Mouse (Mus musculus) forebrain, embryonic 12.5 days (tissue): ENCODE measurements around the gene H2-Q7. TPM values are rescaled to one million over a fixed set of nuclear protein-coding genes. Genes with fewer than 3 reads are reported as not detected.
"Not testable (repeated sequence)": the region's sequence is repeated elsewhere in the genome, so short reads cannot be mapped to it uniquely, and the experiment has no call there.

ENCODE experiments used
- ATAC-seq: fragments of 200-750 bp; cut with Nextera tagmentation; 2 replicates; pipeline ENCODE4 v1.8.0; 2017; ENCODE audit warnings: moderate TSS enrichment; ENCODE audit not compliant: low FRiP score
- H3K27ac ChIP-seq: fragments of 300-500 bp; sonication (generic); 2 replicates; pipeline ENCODE4 v1.5.1; 2016; ENCODE audit warnings: mild to moderate bottlenecking
- H3K27me3 ChIP-seq: fragments of 300-500 bp; sonication (generic); 2 replicates; pipeline ENCODE4 v1.6.1; 2016; ENCODE audit warnings: mild to moderate bottlenecking
- H3K36me3 ChIP-seq: fragments of 300-500 bp; sonication (generic); replicated peaks from 2 replicates; pipeline ENCODE4 v1.6.1; 2016; ENCODE audit warnings: mild to moderate bottlenecking
- H3K4me1 ChIP-seq: fragments of 300-500 bp; sonication (generic); 2 replicates; pipeline ENCODE4 v1.6.1; 2016
- H3K4me2 ChIP-seq: fragments of 300-500 bp; sonication (generic); 2 replicates; pipeline ENCODE4 v1.6.1; 2016; ENCODE audit warnings: mild to moderate bottlenecking, moderate library complexity
- H3K4me3 ChIP-seq: fragments of 300-500 bp; sonication (generic); replicated peaks from 2 replicates; pipeline ENCODE4 v1.5.1; 2016; ENCODE audit warnings: mild to moderate bottlenecking
- H3K9ac ChIP-seq: fragments of 300-500 bp; sonication (generic); 2 replicates; pipeline ENCODE4 v1.6.1; 2016; ENCODE audit warnings: mild to moderate bottlenecking
- H3K9me3 ChIP-seq: fragments of 300-500 bp; sonication (generic); 2 replicates; pipeline ENCODE4 v1.6.1; 2016
- WGBS: fragments of 180-500 bp; shearing (Covaris S2); methylation state at CpG from one replicate; pipeline ENCODE4 v1.1.7; 2016; 5-methylcytosine and 5-hydroxymethylcytosine counted together
- polyA plus RNA-seq: library from polyadenylated mRNA; unstranded; fragments of >200 nt; fragmentation: Nextera tagmentation; extraction: Ambion mirVana; gene quantifications from 2 replicates; pipeline ENCODE4 v1.2.1, GENCODE M21; 2016

H2-Q7 gene
- polyA plus RNA-seq, 1 experiment from 2014 or later: 5.1 TPM

DNA sequence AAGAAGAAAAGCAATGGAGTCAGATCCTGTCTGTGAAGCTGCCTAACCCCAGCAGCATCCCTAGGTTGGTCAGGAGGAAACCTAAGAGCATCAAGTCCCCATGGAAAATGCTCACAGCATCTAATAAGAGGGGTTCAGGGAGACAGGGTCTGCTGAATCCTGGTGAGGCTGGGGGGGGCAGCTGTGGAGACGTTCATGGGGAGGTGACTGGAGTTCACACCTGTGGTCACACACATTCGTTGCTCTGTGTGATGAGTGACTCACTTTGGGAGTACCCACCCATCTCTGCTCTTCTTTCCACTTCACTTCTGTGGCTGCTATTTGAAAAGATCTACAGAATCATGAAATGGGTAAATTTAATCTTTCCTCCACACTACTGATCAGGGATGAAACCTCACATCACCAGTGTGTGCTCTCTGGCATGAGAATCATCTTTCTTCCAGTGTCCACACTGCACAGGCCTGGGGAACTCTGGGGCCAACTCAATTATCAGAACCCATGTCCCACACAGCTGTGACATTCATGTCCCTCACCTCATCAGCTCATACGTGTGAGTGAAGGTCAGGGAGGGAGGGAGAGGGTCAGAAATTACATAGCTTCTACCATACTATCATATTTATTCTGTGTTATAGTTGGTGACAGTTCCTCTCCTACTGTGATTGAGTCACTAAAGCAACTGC lies 15.7 kb upstream of the H2-Q7 start:
- H3K9me3 ChIP-seq, H3K9ac ChIP-seq, H3K4me2 ChIP-seq, H3K27ac ChIP-seq, H3K4me3 ChIP-seq, H3K4me1 ChIP-seq, ATAC-seq, H3K36me3 ChIP-seq: not testable (repeated sequence)
- 77% methylated on average over 3 of the region's 3 CpGs for WGBS
- peaks cover 50% of the 10 kb centered on the region for H3K27me3 ChIP-seq

DNA sequence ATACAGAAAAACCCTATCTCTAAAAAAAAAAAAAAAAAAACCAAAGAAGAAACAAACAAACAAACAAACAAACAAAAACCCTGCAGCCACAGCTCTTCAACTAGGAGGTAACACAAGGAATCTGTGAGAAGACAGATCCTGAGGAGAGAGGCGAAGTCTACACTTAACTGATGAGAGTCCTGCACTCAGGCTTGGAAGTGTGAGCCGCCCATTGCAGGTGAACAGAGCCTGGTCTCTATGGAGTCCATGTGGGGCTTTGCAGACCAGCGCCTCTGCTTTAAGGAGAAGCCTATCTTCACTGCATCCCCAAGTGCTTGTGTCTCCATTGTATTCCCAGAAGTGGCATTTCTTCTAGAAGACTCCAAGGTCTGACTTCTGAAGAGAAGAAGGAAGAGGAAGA lies 14.8 kb upstream of the H2-Q7 start:
- H3K4me3 ChIP-seq, H3K9me3 ChIP-seq, H3K27ac ChIP-seq, H3K9ac ChIP-seq, H3K36me3 ChIP-seq, H3K4me2 ChIP-seq, H3K4me1 ChIP-seq, ATAC-seq: not testable (repeated sequence)
- WGBS: 76% methylated on average over 3 of the region's 3 CpGs
- peaks cover 48% of the 10 kb centered on the region for H3K27me3 ChIP-seq

DNA sequence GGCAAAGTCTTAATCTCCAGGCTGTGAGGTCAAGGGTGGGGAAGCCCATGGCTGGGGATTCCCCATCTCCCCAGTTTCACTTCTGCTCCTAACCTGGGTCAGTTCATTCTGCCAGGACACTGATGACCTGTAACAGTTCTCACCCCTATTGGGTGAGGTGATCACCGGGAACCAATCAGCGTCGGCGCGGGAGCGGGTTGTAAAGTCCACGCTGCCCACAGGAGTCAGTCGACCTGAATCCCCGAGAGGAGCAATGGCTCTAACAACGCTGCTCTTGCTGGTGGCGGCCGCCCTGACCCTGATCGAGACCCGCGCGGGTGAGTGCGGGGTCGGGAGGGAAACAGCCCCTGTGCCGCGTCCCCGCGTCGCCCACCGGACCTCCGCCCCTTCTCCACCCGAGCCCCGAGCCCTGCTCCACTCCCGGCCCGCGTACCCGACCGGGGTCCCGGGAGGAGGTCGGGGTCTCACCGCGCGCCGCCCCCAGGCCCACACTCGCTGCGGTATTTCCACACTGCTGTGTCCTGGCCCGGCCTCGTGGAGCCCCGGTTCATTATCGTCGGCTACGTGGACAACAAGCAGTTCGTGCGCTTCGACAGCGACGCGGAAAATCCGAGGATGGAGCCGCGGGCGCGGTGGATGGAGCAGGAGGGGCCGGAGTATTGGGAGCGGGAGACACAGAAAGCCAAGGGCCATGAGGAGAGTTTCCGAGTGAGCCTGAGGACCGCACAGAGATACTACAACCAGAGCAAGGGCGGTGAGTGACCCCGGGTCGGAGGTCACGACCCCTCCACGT lies 14.1 kb upstream of the H2-Q7 start, which contains the start of gene H2-Q6:
Gene H2-Q6 (plus strand): TSS at position 227 of the 793 bp plus-strand sequence.
- Histone ChIP-seq H3K4me3 (peak within 1 kb of the TSS; percentile 38), H3K27me3 (peaks cover 48% of the 10 kb centered on the region), H3K9ac (peak within 1 kb of the TSS; percentile 36; the same call in 1 of the 2 replicates), H3K4me2 (peak within 1 kb of the TSS; percentile 68)
- WGBS: 2% methylated on average over 57 of the region's 66 CpGs
- peak; percentile 69; the same call in 1 of the 2 replicates for ATAC-seq
- not testable (repeated sequence) for H3K36me3 ChIP-seq, H3K9me3 ChIP-seq, H3K27ac ChIP-seq, H3K4me1 ChIP-seq

DNA sequence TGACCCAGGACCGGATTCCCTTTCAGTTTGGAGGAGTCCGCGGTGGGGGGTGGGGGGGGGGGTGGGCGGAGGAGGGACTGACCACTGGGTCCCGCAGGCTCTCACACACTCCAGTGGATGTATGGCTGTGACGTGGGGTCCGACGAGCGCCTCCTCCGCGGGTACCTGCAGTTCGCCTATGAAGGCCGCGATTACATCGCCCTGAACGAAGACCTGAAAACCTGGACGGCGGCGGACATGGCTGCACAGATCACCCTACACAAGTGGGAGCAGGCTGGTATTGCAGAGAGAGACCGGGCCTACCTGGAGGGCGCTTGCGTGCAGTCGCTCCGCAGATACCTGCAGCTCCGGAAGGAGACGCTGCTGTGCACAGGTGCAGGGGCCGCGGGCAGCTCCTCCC lies 13.5 kb upstream of the H2-Q7 start:
- Histone ChIP-seq H3K27me3 (peaks cover 48% of the 10 kb centered on the region), H3K4me2 (peak overlapping the region; percentile 68), H3K4me3 (peak overlapping the region; percentile 38)
- not testable (repeated sequence) for H3K9me3 ChIP-seq, H3K4me1 ChIP-seq, H3K9ac ChIP-seq, H3K36me3 ChIP-seq, H3K27ac ChIP-seq
- ATAC-seq: peak; percentile 53; the same call in 1 of the 2 replicates
- WGBS: 16% methylated on average over 28 of the region's 28 CpGs

DNA sequence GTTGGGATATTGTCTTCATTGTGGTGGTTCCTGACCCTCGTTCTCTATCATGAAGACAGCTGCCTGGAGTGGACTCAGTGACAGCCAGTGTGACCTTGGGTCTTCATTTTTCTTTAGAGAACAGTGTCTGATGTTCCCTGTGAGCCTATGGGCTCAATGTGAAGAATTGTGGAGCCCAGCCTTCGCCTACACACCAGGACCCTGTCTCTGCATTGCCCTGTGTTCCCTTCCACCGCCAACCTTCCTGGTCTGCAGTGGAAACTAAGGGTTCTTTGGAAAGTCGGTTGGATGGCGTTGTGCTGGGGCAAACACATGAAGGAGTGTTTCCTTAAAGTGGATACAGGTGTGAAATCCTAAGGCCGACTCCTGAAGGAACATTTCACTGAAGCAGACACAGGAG lies 10.1 kb upstream of the H2-Q7 start:
- not testable (repeated sequence) for H3K9ac ChIP-seq, H3K27ac ChIP-seq, ATAC-seq, H3K4me3 ChIP-seq, H3K4me1 ChIP-seq, H3K4me2 ChIP-seq, H3K36me3 ChIP-seq, H3K9me3 ChIP-seq
- peaks cover 36% of the 10 kb centered on the region for H3K27me3 ChIP-seq
- WGBS: 83% methylated on average over 6 of the region's 6 CpGs

DNA sequence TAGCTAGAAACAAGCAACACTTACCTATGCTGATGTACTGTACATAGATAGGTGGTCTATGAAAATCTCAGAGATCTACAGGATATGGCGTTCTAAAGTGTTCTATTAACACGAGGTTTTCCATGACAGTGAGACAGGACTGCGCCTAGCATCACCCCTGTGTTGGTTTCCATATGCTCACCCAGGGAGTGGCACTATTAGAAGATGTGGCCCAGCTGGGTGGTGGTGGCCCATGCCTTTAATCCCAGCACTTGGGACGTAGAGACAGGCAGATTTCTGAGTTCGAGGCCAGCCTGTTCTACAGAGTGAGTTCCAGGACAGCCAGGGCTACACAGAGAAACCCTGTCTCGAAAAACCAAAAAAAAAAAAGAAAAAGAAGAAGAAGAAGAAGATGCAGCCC lies 8.3 kb upstream of the H2-Q7 start:
- H3K9me3 ChIP-seq, H3K4me3 ChIP-seq, H3K9ac ChIP-seq, ATAC-seq, H3K4me2 ChIP-seq, H3K27ac ChIP-seq, H3K36me3 ChIP-seq, H3K4me1 ChIP-seq: not testable (repeated sequence)
- 87% methylated on average over 6 of the region's 6 CpGs for WGBS
- H3K27me3 ChIP-seq: peaks cover 21% of the 10 kb centered on the region

DNA sequence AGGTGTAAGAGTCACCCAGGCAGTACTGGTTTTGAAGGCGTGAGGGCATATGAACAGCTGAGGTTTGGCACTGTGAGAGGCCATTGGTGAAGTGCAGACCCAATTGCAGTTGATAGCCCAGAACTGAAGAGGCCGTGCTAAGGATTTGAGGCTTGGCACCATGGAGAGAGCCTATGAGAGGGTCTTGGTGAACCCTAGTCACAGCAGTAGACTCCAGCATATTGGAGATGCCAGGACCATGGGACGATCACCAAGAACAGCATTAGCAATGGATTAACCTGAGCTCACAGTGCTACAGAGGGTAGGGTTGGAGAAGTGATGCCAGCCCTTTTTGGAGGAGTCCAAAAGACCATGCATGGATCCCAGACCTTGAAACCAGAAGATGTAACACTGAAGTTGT lies 6.8 kb upstream of the H2-Q7 start:
- WGBS: 92% methylated on average over 3 of the region's 3 CpGs
- H3K4me3 ChIP-seq, H3K4me2 ChIP-seq, H3K4me1 ChIP-seq, H3K9ac ChIP-seq, H3K9me3 ChIP-seq, ATAC-seq, H3K27ac ChIP-seq, H3K36me3 ChIP-seq: not testable (repeated sequence)
- peaks cover 12% of the 10 kb centered on the region for H3K27me3 ChIP-seq

DNA sequence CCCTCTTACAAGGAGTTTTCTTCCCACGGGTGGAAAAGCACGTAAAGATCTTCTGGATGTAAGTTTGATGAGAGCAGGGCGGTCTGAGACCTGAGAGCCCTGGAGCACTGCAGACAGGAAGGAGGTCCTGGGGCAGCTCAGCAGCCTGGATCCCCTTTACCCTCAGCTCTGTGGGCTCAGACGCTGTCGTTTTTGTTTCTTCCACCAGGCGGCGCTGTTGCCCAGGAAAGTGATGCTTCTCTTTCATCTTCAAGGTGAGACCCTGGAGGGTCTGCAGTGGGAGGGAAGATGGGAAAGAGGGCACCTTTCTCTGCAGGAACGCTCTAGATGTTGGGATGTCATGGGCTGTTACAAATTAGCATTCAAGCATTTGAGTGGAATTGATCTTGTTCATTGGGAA lies 4.1 kb upstream of the H2-Q7 start:
- not testable (repeated sequence) for H3K27ac ChIP-seq, H3K4me1 ChIP-seq, ATAC-seq, H3K9ac ChIP-seq, H3K4me3 ChIP-seq, H3K36me3 ChIP-seq, H3K9me3 ChIP-seq, H3K4me2 ChIP-seq
- H3K27me3 ChIP-seq: peaks cover 16% of the 10 kb centered on the region
- WGBS: 8% methylated on average over 8 of the region's 8 CpGs

DNA sequence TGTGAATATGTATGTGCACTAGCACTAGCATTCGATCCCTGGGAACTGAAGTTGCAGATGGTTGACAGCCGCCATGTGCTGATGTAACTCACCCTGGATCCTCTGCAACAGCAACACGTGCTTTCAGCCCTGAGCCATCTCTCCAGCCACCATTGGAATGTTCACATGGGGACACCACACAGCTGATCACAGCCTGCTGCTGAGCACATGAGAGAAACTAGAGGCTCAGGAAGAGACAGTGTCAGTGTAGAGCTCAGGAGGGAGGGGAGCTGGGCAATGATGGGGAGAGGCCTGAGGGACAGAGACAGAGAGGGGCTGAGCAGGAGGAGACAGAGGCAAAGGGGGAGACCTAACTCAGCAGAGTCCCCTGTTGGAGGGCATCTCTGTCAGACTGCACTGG lies 3.4 kb upstream of the H2-Q7 start:
- not testable (repeated sequence) for H3K9me3 ChIP-seq, H3K27ac ChIP-seq, ATAC-seq, H3K36me3 ChIP-seq, H3K9ac ChIP-seq, H3K4me3 ChIP-seq, H3K4me1 ChIP-seq, H3K4me2 ChIP-seq
- 80% methylated on average over 3 of the region's 3 CpGs for whole genome bisulfite sequencing
- peaks cover 22% of the 10 kb centered on the region for H3K27me3 ChIP-seq

DNA sequence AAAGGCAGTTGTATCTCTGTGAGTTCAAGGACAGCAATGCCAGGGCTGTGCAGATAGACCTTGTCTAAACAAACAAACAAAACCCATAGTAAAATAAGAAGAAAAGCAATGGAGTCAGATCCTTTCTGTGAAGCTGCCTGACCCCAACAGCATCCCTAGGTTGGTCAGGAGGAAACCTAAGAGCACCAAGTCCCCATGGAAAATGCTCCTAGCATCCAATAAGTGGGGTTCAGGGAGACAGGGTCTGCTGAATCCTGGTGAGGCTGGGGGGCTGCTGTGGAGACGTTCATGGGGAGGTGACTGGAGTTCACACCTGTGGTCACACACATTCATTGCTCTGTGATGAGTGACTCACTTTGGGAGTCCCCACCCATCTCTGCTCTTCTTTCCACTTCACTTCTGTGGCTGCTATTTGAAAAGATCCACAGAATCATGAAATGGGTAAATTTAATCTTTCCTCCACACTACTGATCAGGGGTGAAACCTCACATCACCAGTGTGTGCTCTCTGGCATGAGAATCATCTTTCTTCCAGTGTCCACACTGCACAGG lies 1.5 kb upstream of the H2-Q7 start:
- ATAC-seq, H3K4me1 ChIP-seq, H3K9me3 ChIP-seq, H3K9ac ChIP-seq, H3K27ac ChIP-seq, H3K36me3 ChIP-seq, H3K4me2 ChIP-seq, H3K4me3 ChIP-seq: not testable (repeated sequence)
- H3K27me3 ChIP-seq: peaks cover 19% of the 10 kb centered on the region
- WGBS: 71% methylated on average over 1 of the region's 1 CpGs

DNA sequence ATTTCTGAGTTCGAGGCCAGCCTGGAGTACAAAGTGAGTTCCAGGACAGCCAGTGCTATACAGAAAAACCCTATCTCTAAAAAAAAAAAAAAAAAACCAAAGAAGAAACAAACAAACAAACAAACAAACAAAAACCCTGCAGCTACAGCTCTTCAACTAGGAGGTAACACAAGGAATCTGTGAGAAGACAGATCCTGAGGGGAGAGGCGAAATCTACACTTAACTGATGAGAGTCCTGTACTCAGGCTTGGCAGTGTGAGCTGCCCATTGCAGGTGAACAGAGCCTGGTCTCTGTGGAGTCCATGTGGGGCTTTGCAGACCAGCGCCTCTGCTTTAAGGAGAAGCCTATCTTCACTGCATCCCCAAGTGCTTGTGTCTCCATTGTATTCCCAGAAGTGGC lies 560 bp upstream of the H2-Q7 start:
- not testable (repeated sequence) for H3K36me3 ChIP-seq, H3K4me1 ChIP-seq, H3K9ac ChIP-seq, H3K4me3 ChIP-seq, H3K9me3 ChIP-seq, ATAC-seq, H3K27ac ChIP-seq, H3K4me2 ChIP-seq
- peaks cover 19% of the 10 kb centered on the region for H3K27me3 ChIP-seq
- 83% methylated on average over 3 of the region's 3 CpGs for WGBS

DNA sequence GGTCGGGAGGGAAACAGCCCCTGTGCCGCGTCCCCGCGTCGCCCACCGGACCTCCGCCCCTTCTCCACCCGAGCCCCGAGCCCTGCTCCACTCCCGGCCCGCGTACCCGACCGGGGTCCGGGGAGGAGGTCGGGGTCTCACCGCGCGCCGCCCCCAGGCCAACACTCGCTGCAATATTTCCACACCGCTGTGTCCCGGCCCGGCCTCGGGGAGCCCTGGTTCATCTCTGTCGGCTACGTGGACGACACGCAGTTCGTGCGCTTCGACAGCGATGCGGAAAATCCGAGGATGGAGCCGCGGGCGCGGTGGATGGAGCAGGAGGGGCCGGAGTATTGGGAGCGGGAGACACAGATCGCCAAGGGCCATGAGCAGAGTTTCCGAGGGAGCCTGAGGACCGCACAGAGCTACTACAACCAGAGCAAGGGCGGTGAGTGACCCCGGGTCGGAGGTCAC lies 366 bp downstream of the H2-Q7 start:
- H3K36me3 ChIP-seq, H3K27ac ChIP-seq, H3K9me3 ChIP-seq, H3K4me1 ChIP-seq: not testable (repeated sequence)
- peak; percentile 65 for ATAC-seq
- peak overlapping the region; percentile 43 for H3K4me3 ChIP-seq
- H3K9ac ChIP-seq: peak overlapping the region; percentile 55
- H3K27me3 ChIP-seq: peaks cover 19% of the 10 kb centered on the region
- 1% methylated on average over 47 of the region's 48 CpGs for WGBS
- peak overlapping the region; percentile 81 for H3K4me2 ChIP-seq
